Mouse (Mus musculus) lung, adult 2 months (tissue): ENCODE data around the gene Stx18. TPM values are rescaled to one million over a fixed set of nuclear protein-coding genes. Genes with fewer than 3 reads are reported as not detected.

Source experiments
- DNase-seq: peaks from one replicate; pipeline ENCODE4 v3.0.0; 2022
- H3K4me1 ChIP-seq: fragments of 200-500 bp; 2 replicates; pipeline ENCODE4 v1.6.1; 2011; ENCODE audit warnings: low read length; ENCODE audit not compliant: control insufficient read depth, insufficient read depth
- H3K4me3 ChIP-seq: fragments of 200-500 bp; replicated peaks from 2 replicates; pipeline ENCODE3; 2011; ENCODE audit warnings: low read depth, mild to moderate bottlenecking, control low read depth, low read length; ENCODE audit errors: extremely low read depth
- CTCF ChIP-seq: fragments of 200-500 bp; IDR thresholded peaks from 2 replicates; pipeline ENCODE4 v1.5.1; 2011; ENCODE audit warnings: mild to moderate bottlenecking, low read length, control low read depth; ENCODE audit not compliant: insufficient read depth
- POLR2A ChIP-seq: fragments of 200-500 bp; IDR thresholded peaks from 2 replicates; pipeline ENCODE4 v1.6.1; 2011; ENCODE audit warnings: low read depth, mild to moderate bottlenecking, control low read depth, low read length, borderline replicate concordance; ENCODE audit errors: extremely low read depth
- WGBS: fragments of 180-500 bp; shearing (Covaris S2); methylation state at CpG from one replicate; pipeline ENCODE4 v1.1.7; 2018; 5-methylcytosine and 5-hydroxymethylcytosine counted together
- polyA plus RNA-seq: library from polyadenylated mRNA; depleted of rRNA; stranded (reverse); fragments of >200 nt; gene quantifications from 2 replicates; pipeline ENCODE4 v1.2.3, GENCODE M21; 2012

Stx18 gene
- polyA plus RNA-seq, 1 experiment = 17.4 TPM

DNA sequence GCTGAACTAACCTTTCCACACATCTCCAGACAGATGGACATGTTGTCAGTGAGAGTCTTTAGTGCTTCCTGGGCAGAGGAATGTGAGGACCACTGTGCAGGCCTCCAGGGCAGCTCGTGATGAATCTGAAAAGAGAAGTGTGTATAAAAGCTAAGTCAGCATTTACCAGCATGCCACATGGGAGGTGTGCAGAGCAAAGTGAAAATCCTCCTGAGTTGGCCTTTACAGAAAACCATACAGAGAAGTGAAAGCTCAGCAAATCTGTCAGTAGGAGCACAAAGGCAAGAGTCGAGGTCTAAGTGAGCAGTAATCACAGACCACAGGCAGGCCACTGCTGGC lies 53.4 kb downstream of the Stx18 start:
- 42% methylated on average over 2 of the region's 2 CpGs for WGBS
- no peak for TF ChIP-seq POLR2A
- TF ChIP-seq CTCF = no peak
- Histone ChIP-seq H3K4me3 (no peak overlapping the region), H3K4me1 (no peaks in the 10 kb centered on the region; the same call in 1 of the 2 replicates)
- no peak for DNase-seq

- 96% methylated on average over 2 of the region's 2 CpGs for WGBS
- TF ChIP-seq CTCF (no peak), POLR2A (no peak)
Observed at GRCm38 (mm10) chr5:38094331-38094730, 55.8 kb downstream of the Stx18 start.

GRCm38 (mm10) chr5:38097501-38098093 lies 59.1 kb downstream of the Stx18 start:
- H3K4me3 ChIP-seq = no peak overlapping the region
- H3K4me1 ChIP-seq = no peaks in the 10 kb centered on the region
- no peak for DNase-seq
- no peak for TF ChIP-seq POLR2A
- TF ChIP-seq CTCF = no peak
- WGBS = 84% methylated on average over 4 of the region's 4 CpGs

More at GRCm38 (mm10) chr5:38094331-38094730, 55.8 kb downstream of the Stx18 start:
- H3K4me3 ChIP-seq = no peak overlapping the region
- no peak for DNase-seq
- H3K4me1 ChIP-seq = no peaks in the 10 kb centered on the region; the same call in 1 of the 2 replicates

DNA sequence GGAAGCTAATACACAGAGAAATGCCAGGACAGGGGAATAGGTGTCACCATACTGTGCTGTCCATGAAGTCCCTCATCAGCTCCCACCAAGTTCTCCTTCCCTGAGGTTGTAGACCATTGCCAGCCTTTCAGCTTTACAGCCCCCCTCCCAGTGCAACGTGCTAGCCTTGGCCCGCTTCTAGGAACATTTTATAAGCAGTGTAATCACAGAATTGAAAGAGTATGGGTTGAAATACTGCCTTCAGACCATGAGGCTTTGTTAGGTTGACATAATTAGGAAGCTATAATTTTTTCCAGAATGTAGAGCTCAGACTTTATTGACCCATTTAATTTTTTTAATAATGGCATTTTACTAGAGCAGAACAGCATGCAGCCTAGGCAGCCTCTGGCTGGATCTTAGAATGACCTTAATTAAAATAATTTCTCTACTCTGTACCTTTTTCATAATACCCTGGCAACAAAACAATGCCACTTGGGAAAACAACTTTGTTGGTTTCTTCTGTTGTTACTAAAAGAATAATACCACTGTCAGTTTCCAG lies 60.7 kb downstream of the Stx18 start:
- no peak for DNase-seq
- H3K4me1 ChIP-seq = no peaks in the 10 kb centered on the region
- 93% methylated on average over 2 of the region's 2 CpGs for WGBS
- H3K4me3 ChIP-seq = no peak overlapping the region
- TF ChIP-seq POLR2A = no peak
- TF ChIP-seq CTCF = no peak

- DNase-seq = no peak
- Histone ChIP-seq H3K4me1 (no peaks in the 10 kb centered on the region), H3K4me3 (no peak overlapping the region)
- 97% methylated on average over 2 of the region's 2 CpGs for WGBS
- TF ChIP-seq CTCF = no peak
- no peak for TF ChIP-seq POLR2A
Observed at GRCm38 (mm10) chr5:38102945-38103344, 64.4 kb downstream of the Stx18 start.

GRCm38 (mm10) chr5:38106080-38106697 lies 67.6 kb downstream of the Stx18 start:
- H3K4me1 ChIP-seq = no peaks in the 10 kb centered on the region
- no peak for DNase-seq
- H3K4me3 ChIP-seq = no peak overlapping the region
- 92% methylated on average over 14 of the region's 14 CpGs for WGBS
- TF ChIP-seq CTCF = no peak

DNA sequence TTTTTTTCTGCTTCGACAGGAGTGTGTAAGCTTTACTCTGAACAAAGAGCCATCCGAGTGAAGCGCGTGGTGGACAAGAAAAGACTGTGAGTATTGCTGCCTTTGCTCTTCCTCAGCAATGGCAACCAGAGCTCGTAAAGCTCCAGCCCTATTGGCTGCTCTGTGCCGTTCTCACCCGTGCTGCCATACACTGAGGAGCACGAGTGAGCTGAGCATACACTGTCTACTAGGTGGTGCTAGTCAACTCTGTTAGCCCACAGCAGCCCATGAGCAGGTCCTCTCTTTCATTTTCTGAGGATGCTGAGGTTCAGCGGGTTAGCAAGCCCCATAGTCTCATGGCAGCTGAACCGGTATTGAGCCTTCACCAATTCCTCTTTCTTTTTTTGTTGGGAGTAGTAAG lies 68.3 kb downstream of the Stx18 start:
- Histone ChIP-seq H3K4me3 (no peak overlapping the region), H3K4me1 (no peaks in the 10 kb centered on the region)
- WGBS = 90% methylated on average over 10 of the region's 10 CpGs
- TF ChIP-seq POLR2A (no peak), CTCF (no peak)
- DNase-seq = no peak

- WGBS = 97% methylated on average over 2 of the region's 2 CpGs
Observed at GRCm38 (mm10) chr5:38114526-38114925, 76.0 kb downstream of the Stx18 start.

DNA sequence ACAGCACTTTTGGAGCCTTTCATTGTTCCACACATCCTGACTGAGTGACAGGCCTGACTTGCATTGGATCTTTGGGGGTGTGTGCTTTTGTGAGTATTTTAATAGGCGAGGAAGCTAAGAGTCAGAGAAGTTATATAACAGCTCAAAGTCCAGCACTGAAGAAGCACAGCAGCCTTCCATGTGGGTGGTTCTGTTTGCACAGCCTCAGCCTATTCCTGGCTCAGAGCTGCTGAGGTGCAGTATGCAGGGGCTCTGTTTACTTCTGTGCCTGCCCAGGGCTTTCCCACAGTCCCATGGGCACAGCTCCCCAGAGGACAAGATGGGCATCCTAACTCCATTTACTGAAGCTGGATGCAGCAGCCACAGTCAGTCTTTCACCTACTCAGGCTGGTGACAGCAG lies 78.5 kb downstream of the Stx18 start:
- WGBS = 77% methylated on average over 1 of the region's 1 CpGs
- TF ChIP-seq CTCF = no peak
- TF ChIP-seq POLR2A = no peak
- Histone ChIP-seq H3K4me3 (no peak overlapping the region), H3K4me1 (no peaks in the 10 kb centered on the region)
- DNase-seq = no peak

More at GRCm38 (mm10) chr5:38114526-38114925, 76.0 kb downstream of the Stx18 start:
- no peaks in the 10 kb centered on the region for H3K4me1 ChIP-seq
- no peak overlapping the region for H3K4me3 ChIP-seq
- no peak for DNase-seq
- TF ChIP-seq POLR2A = no peak
- TF ChIP-seq CTCF = no peak

- no peak for DNase-seq
- 94% methylated on average over 5 of the region's 5 CpGs for WGBS
Observed at GRCm38 (mm10) chr5:38119268-38119667, 80.7 kb downstream of the Stx18 start.

More at GRCm38 (mm10) chr5:38119268-38119667, 80.7 kb downstream of the Stx18 start:
- no peaks in the 10 kb centered on the region for H3K4me1 ChIP-seq
- no peak overlapping the region for H3K4me3 ChIP-seq
- TF ChIP-seq CTCF = no peak
- no peak for TF ChIP-seq POLR2A
